Mouse (Mus musculus) C2C12 (cell line): Measurements from ENCODE around the gene Arih1. TPM values are rescaled to one million over a fixed set of nuclear protein-coding genes. Genes with fewer than 3 reads are reported as not detected.
"Not testable (repeated sequence)": the region's sequence is repeated elsewhere in the genome, so short reads cannot be mapped to it uniquely, and the experiment has no call there.

Experiments used
- H3K27me3 ChIP-seq: one replicate; pipeline ENCODE4 v1.6.1; 2011; ENCODE audit not compliant: control insufficient read depth, insufficient read depth, insufficient read length
- H3K36me3 ChIP-seq: one replicate; pipeline ENCODE4 v1.6.1; 2011; ENCODE audit not compliant: control insufficient read depth, insufficient read depth
- H3K4me3 ChIP-seq: one replicate; pipeline ENCODE4 v1.5.1; 2011; ENCODE audit warnings: mild to moderate bottlenecking, control low read depth; ENCODE audit not compliant: poor library complexity, insufficient read depth, severe bottlenecking
- H3K79me2 ChIP-seq: one replicate; pipeline ENCODE4 v1.6.1; 2011; ENCODE audit not compliant: control insufficient read depth, insufficient read depth
- H3K79me3 ChIP-seq: one replicate; pipeline ENCODE4 v1.6.1; 2011; ENCODE audit warnings: low read depth, control low read depth
- H3ac ChIP-seq: one replicate; pipeline ENCODE3; 2011; ENCODE audit warnings: low read depth; ENCODE audit not compliant: control insufficient read depth, insufficient read length
- CEBPB ChIP-seq: IDR thresholded peaks from one replicate; pipeline ENCODE4 v1.6.1; 2011; ENCODE audit warnings: low read depth, mild to moderate bottlenecking, control low read depth, moderate library complexity
- CTCF ChIP-seq: IDR thresholded peaks from one replicate; pipeline ENCODE4 v1.5.1; 2011; ENCODE audit not compliant: control insufficient read depth, insufficient read depth, insufficient read length
- FOSL1 ChIP-seq: IDR thresholded peaks from one replicate; pipeline ENCODE4 v1.8.0; 2011; ENCODE audit warnings: mild to moderate bottlenecking, low read length; ENCODE audit not compliant: poor library complexity, insufficient read depth, severe bottlenecking
- MAX ChIP-seq: IDR thresholded peaks from one replicate; pipeline ENCODE4 v1.6.1; 2011; ENCODE audit warnings: mild to moderate bottlenecking, control low read depth
- MYOD1 ChIP-seq: IDR thresholded peaks from one replicate; pipeline ENCODE4 v1.6.1; 2011; ENCODE audit warnings: low read depth; ENCODE audit not compliant: control insufficient read depth, insufficient read length
- MYOG ChIP-seq: IDR thresholded peaks from one replicate; pipeline ENCODE4 v1.6.1; 2011; ENCODE audit not compliant: control insufficient read depth, insufficient read length; ENCODE audit errors: extremely low read depth
- USF1 ChIP-seq: IDR thresholded peaks from one replicate; pipeline ENCODE4 v1.6.1; 2011; ENCODE audit warnings: low read depth, mild to moderate bottlenecking, control low read depth, moderate library complexity
- polyA plus RNA-seq: library from polyadenylated mRNA; unstranded; fragments of >200 nt; fragmentation: generic; extraction: Trizol; gene quantifications from one replicate; pipeline ENCODE4 v1.2.1, GENCODE M21; 2012; ENCODE audit warnings: missing spikeins

Gene Arih1
- polyA plus RNA-seq, 1 experiment: 25.4 TPM

GRCm38 (mm10) chr9:59407271-59407670 lies 79.1 kb downstream of the Arih1 start:
- TF ChIP-seq FOSL1: no peak
- TF ChIP-seq MYOG: no peak
- TF ChIP-seq MYOD1: no peak
- no peak for TF ChIP-seq MAX
- no peak for TF ChIP-seq CTCF
- TF ChIP-seq USF1: no peak
- TF ChIP-seq CEBPB: no peak
- H3K36me3 ChIP-seq: peaks cover 76% of the 10 kb centered on the region
- no peak overlapping the region for H3K4me3 ChIP-seq

GRCm38 (mm10) chr9:59389086-59389485 lies 97.3 kb downstream of the Arih1 start:
- Histone ChIP-seq H3K79me2 (no peaks in the 10 kb centered on the region), H3K36me3 (peaks cover 34% of the 10 kb centered on the region), H3ac (no peak overlapping the region), H3K79me3 (no peaks in the 10 kb centered on the region), H3K4me3 (no peak overlapping the region), H3K27me3 (no peaks in the 10 kb centered on the region)
- TF ChIP-seq MYOD1 (no peak), MYOG (no peak), FOSL1 (no peak)

More at GRCm38 (mm10) chr9:59407271-59407670, 79.1 kb downstream of the Arih1 start:
- Histone ChIP-seq H3K79me3 (peaks cover 7% of the 10 kb centered on the region), H3K79me2 (no peaks in the 10 kb centered on the region), H3ac (no peak overlapping the region), H3K27me3 (no peaks in the 10 kb centered on the region)

GRCm38 (mm10) chr9:59388311-59388710 lies 98.1 kb downstream of the Arih1 start:
- peaks cover 32% of the 10 kb centered on the region for H3K36me3 ChIP-seq
- no peaks in the 10 kb centered on the region for H3K79me3 ChIP-seq
- no peaks in the 10 kb centered on the region for H3K27me3 ChIP-seq
- no peak overlapping the region for H3ac ChIP-seq
- no peaks in the 10 kb centered on the region for H3K79me2 ChIP-seq
- TF ChIP-seq CEBPB: no peak
- TF ChIP-seq FOSL1: no peak
- no peak for TF ChIP-seq MYOD1
- TF ChIP-seq USF1: no peak
- TF ChIP-seq MYOG: no peak
- TF ChIP-seq MAX: no peak
- no peak for TF ChIP-seq CTCF
- H3K4me3 ChIP-seq: no peak overlapping the region

- no peak overlapping the region for H3ac ChIP-seq
These were observed 99.0 kb downstream of the Arih1 start for GRCm38 (mm10) chr9:59387461-59387860.

GRCm38 (mm10) chr9:59375626-59376025 lies 110.8 kb downstream of the Arih1 start:
- Histone ChIP-seq H3K4me3 (no peak overlapping the region), H3K36me3 (no peaks in the 10 kb centered on the region), H3ac (no peak overlapping the region), H3K79me2 (no peaks in the 10 kb centered on the region), H3K79me3 (no peaks in the 10 kb centered on the region), H3K27me3 (no peaks in the 10 kb centered on the region)
- no peak for TF ChIP-seq CTCF
- no peak for TF ChIP-seq CEBPB
- TF ChIP-seq USF1: no peak
- no peak for TF ChIP-seq MAX
- TF ChIP-seq FOSL1: no peak
- TF ChIP-seq MYOD1: no peak
- no peak for TF ChIP-seq MYOG

More at GRCm38 (mm10) chr9:59387461-59387860, 99.0 kb downstream of the Arih1 start:
- Histone ChIP-seq H3K79me3 (no peaks in the 10 kb centered on the region), H3K79me2 (no peaks in the 10 kb centered on the region), H3K27me3 (no peaks in the 10 kb centered on the region), H3K36me3 (peaks cover 23% of the 10 kb centered on the region), H3K4me3 (no peak overlapping the region)
- TF ChIP-seq MAX: no peak
- TF ChIP-seq USF1: no peak
- no peak for TF ChIP-seq CEBPB
- no peak for TF ChIP-seq CTCF
- TF ChIP-seq MYOG: no peak
- no peak for TF ChIP-seq FOSL1
- no peak for TF ChIP-seq MYOD1

- no peaks in the 10 kb centered on the region for H3K79me3 ChIP-seq
- TF ChIP-seq CEBPB (no peak), USF1 (no peak), MAX (no peak), CTCF (no peak), FOSL1 (no peak), MYOD1 (no peak), MYOG (no peak)
- H3K27me3 ChIP-seq: no peaks in the 10 kb centered on the region
- no peak overlapping the region for H3ac ChIP-seq
- H3K36me3 ChIP-seq: no peaks in the 10 kb centered on the region
- H3K79me2 ChIP-seq: no peaks in the 10 kb centered on the region
- no peak overlapping the region for H3K4me3 ChIP-seq
These were observed 116.8 kb downstream of the Arih1 start for GRCm38 (mm10) chr9:59369646-59370045.

GRCm38 (mm10) chr9:59369220-59369619 lies 117.2 kb downstream of the Arih1 start:
- Histone ChIP-seq H3ac (no peak overlapping the region), H3K4me3 (no peak overlapping the region), H3K27me3 (no peaks in the 10 kb centered on the region), H3K79me3 (no peaks in the 10 kb centered on the region), H3K36me3 (no peaks in the 10 kb centered on the region), H3K79me2 (no peaks in the 10 kb centered on the region)
- no peak for TF ChIP-seq CEBPB
- TF ChIP-seq MAX: no peak
- TF ChIP-seq MYOD1: peak; percentile 85
- no peak for TF ChIP-seq USF1
- no peak for TF ChIP-seq CTCF
- peak; percentile 69 for TF ChIP-seq FOSL1

- H3K79me3 ChIP-seq, H3K27me3 ChIP-seq, H3K36me3 ChIP-seq, H3K79me2 ChIP-seq, H3ac ChIP-seq, H3K4me3 ChIP-seq: not testable (repeated sequence)
These were observed 125.9 kb downstream of the Arih1 start for GRCm38 (mm10) chr9:59360487-59360886.

- H3ac ChIP-seq, H3K27me3 ChIP-seq, H3K79me3 ChIP-seq, H3K79me2 ChIP-seq, H3K4me3 ChIP-seq, H3K36me3 ChIP-seq: not testable (repeated sequence)
These were observed 128.4 kb downstream of the Arih1 start for GRCm38 (mm10) chr9:59358041-59358440.
